Mouse (Mus musculus): ENCODE results near the gene Mrps23. TPM values are rescaled to one million over a fixed set of nuclear protein-coding genes. Genes with fewer than 3 reads are reported as not detected.
"Not testable (repeated sequence)": the region's sequence is repeated elsewhere in the genome, so short reads cannot be mapped to it uniquely, and the experiment has no call there.

Mrps23 gene
- polyA plus RNA-seq, 1 experiment from 2014 or later = 64.2 TPM

DNA sequence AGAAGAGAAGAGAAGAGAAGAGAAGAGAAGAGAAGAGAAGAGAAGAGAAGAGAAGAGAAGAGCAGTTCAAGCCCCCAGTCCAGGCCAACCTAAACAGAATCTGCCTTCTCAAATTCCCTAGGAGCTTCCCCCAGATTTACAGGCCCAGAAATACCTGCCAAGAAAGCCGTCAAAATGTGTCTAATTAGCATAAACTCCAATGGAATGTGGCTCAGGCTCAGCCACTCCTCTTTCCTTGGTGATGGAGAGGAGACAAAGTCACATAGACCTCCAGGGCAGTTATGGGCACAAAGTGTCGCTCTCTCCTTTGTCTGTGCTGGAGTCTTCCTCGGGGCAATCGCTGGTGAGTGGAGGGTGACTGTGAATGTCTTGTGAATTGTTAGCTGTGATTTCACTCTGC is 6.0 kb upstream of the Mrps23 start:
- H3K9me3 ChIP-seq = no peaks in the 10 kb centered on the region
- H3K27ac ChIP-seq (replicated peaks) = no peak overlapping the region
- H3K9ac ChIP-seq = no peak overlapping the region
- no peaks in the 10 kb centered on the region for H3K36me3 ChIP-seq
- peaks cover 19% of the 10 kb centered on the region for H3K27me3 ChIP-seq
- H3K4me3 ChIP-seq = no peak overlapping the region
- peaks cover 22% of the 10 kb centered on the region for H3K4me1 ChIP-seq (replicated peaks)
- ATAC-seq (ENCODE audit: low read depth) = no peak
- no peak overlapping the region for H3K4me2 ChIP-seq
- 21% methylated on average over 4 of the region's 4 CpGs for WGBS

DNA sequence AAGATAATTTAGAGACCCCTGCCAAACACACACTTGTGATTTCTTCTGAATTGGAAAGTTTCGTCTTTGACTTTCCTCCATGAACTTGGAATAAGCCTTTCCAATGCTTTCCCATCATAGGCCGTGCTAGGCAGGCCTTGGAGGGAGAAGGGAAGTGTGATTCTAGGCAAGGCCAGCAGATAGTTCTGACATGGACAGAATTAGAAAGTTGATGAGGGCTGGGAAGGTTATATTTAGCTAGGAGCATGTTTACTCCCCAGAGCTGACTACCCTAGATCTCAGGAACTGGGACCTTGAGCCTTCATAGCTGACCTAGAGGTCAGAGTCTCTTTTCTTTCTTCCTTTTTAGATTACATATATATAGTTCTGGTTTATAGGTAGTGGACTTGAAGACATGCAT is 3.0 kb upstream of the Mrps23 start:
- H3K4me3 ChIP-seq = no peak overlapping the region
- H3K4me1 ChIP-seq (replicated peaks) = peaks cover 32% of the 10 kb centered on the region
- WGBS = 77% methylated on average over 2 of the region's 2 CpGs
- H3K9me3 ChIP-seq = no peaks in the 10 kb centered on the region
- no peak overlapping the region for H3K9ac ChIP-seq
- no peak overlapping the region for H3K4me2 ChIP-seq
- ATAC-seq (ENCODE audit: low read depth) = no peak
- no peak overlapping the region for H3K27ac ChIP-seq (replicated peaks)
- H3K27me3 ChIP-seq = no peaks in the 10 kb centered on the region
- H3K36me3 ChIP-seq = no peaks in the 10 kb centered on the region

DNA sequence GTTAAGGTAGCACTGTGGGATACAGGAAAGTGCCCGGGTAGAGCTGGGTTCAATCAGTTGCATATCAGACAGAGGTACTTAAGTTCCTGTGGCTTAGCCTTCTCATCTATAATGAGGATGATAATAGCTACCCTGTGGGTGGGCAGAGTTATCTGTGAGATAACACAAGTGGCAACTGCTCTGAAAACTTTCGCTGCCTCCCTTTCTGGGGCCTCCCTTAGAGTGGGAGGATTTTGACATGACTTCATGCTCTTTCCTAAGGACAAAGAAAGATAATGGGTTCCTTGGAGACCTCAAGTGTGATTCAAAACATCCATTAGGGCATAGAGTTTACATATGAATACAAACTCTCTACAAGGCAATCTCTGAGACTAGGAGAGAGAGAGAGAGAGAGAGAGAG is 2.1 kb upstream of the Mrps23 start:
- Histone ChIP-seq H3K4me1 (replicated peaks) (peaks cover 34% of the 10 kb centered on the region), H3K4me2 (no peak overlapping the region), H3K9me3 (no peaks in the 10 kb centered on the region), H3K36me3 (0 out of 2 replicates have a peak, but pooled peaks cover 2% of the 10 kb centered on the region), H3K4me3 (no peak overlapping the region), H3K27me3 (no peaks in the 10 kb centered on the region), H3K9ac (no peak overlapping the region), H3K27ac (replicated peaks) (no peak overlapping the region)
- 14% methylated on average over 2 of the region's 2 CpGs for WGBS
- no peak for ATAC-seq (ENCODE audit: low read depth)

DNA sequence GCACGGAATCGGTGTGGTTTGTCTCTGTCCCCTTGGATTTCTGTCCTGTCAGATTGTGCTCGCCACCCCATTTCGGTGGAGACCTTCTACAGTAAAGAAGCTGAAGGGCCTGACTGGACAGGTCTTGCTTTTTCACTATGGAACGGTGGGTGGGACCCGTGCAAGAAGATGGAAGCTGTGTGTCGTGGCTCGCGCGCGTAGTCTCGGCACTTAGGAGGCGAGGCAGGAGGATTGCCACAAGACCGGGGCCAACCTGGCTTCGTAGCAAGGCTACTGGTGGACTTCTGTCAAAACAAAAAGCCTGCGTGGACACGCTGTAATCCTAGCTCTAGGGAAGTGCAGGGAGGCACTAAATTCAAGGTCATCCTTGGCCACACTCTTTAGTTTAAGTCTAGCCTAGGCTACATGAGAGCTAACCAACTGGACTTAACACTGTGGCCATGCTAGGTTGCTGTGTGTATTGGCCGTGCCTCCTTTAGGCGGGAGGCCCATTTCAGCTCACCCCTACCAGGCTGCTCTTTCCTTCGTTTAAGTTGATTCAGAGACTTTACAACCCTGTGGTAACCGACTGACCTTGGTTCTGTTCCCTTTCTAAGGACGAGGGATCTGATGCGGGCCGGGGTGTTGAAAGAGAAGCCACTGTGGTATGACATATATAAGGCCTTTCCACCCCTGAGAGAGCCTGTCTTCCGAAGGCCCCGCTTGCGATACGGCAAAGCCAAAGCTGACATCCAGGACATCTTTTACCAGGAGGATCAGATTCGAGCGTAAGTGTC is 593 bp downstream of the Mrps23 start:
- H3K4me1 ChIP-seq (replicated peaks) = peaks cover 27% of the 10 kb centered on the region
- peak overlapping the region; percentile 80 for H3K9ac ChIP-seq
- H3K4me2 ChIP-seq = peak overlapping the region; percentile 94
- 32% methylated on average over 30 of the region's 30 CpGs for WGBS
- peak overlapping the region; percentile 55 for H3K27ac ChIP-seq (replicated peaks)
- H3K9me3 ChIP-seq = no peaks in the 10 kb centered on the region
- no peaks in the 10 kb centered on the region for H3K27me3 ChIP-seq
- H3K4me3 ChIP-seq = peak overlapping the region; percentile 67
- peak; percentile 34 for ATAC-seq (ENCODE audit: low read depth)
- H3K36me3 ChIP-seq = peaks cover 27% of the 10 kb centered on the region

DNA sequence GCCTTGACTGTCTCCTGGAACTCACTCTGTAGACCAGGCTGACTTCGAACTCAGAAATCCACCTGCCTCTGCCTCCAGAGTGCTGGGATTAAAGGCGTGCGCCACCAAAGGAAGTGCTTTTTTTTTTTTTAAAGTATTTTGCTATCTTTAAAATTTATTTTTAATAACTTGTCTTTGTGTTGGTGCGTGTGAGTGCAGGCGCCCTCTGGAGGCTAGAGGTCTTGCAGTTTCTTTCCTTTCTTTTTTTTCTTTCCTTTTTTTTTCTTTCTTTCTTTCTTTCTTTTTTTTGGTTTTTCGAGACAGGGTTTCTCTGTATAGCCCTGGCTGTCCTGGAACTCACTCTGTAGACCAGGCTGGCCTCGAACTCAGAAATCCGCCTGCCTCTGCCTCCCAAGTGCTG is 2.4 kb downstream of the Mrps23 start:
- not testable (repeated sequence) for ATAC-seq (ENCODE audit: low read depth); H3K27me3 ChIP-seq; H3K9me3 ChIP-seq; H3K9ac ChIP-seq; H3K4me2 ChIP-seq; H3K27ac ChIP-seq (replicated peaks); H3K4me3 ChIP-seq
- Histone ChIP-seq H3K36me3 (peaks cover 45% of the 10 kb centered on the region), H3K4me1 (replicated peaks) (peaks cover 27% of the 10 kb centered on the region)
- 88% methylated on average over 8 of the region's 8 CpGs for WGBS

DNA sequence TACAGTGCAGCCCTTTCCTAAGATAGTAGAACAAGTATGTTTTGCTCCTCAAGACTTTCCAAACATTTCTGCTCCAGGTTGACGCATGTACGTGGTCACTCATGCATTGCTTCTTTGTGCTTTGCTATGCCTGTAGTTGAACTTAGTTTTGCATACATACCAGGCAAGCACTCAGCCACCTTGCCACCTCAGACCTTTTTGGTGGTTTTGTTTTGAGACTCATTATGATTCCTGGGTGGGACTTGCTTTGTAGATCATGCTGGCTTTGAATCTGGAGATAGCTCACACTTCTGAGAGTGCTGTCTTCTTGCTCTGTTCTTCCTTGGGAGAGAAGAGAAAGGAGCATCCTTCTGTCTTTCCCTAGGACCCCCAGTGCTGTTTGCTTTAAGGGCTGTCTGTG is 3.5 kb downstream of the Mrps23 start:
- peaks cover 53% of the 10 kb centered on the region for H3K36me3 ChIP-seq
- no peak overlapping the region for H3K9ac ChIP-seq
- H3K9me3 ChIP-seq = no peaks in the 10 kb centered on the region
- no peak overlapping the region for H3K27ac ChIP-seq (replicated peaks)
- no peak overlapping the region for H3K4me3 ChIP-seq
- H3K4me2 ChIP-seq = no peak overlapping the region
- peaks cover 27% of the 10 kb centered on the region for H3K4me1 ChIP-seq (replicated peaks)
- 95% methylated on average over 2 of the region's 2 CpGs for WGBS
- no peak for ATAC-seq (ENCODE audit: low read depth)
- no peaks in the 10 kb centered on the region for H3K27me3 ChIP-seq

DNA sequence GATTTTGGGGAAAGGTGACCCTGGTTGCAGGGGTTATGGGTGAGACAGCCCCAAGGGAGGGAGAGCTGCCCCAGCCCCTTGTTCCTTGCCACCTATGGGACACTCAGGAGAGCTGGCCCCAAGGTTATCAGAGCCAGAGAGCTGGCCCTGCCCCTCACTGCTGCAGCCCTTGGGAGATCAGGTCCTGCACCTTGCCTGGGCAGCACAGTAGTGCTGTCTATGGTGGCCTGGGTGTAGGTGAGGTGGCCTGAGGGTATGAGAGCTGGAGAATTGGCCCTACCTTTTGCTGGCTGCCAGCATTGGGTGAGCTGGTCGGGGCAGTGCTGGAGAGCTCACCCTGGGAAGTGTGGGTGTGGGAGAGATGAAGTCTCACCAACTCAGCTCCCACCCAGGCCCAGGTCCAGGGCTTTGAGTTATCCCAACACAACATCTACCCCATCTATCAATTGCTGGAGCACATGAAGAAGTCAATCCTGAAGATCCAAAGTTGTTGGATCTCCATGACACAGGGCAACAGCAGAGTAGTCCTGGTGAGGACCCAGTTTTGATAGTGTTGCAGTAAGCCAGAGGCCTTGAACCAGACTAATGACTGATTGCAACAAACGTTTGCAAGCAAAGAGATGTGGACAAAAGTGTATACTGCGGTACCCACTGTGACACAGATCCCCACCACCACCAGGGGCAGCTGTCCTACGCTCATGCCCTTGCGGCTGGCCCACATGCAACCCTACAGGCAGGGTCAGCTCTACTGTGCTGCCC is 7.8 kb downstream of the Mrps23 start:
- H3K36me3 ChIP-seq = peaks cover 52% of the 10 kb centered on the region
- no peak for ATAC-seq (ENCODE audit: low read depth)
- no peak overlapping the region for H3K4me3 ChIP-seq
- peaks cover 20% of the 10 kb centered on the region for H3K4me1 ChIP-seq (replicated peaks)
- H3K27ac ChIP-seq (replicated peaks) = no peak overlapping the region
- H3K4me2 ChIP-seq = no peak overlapping the region
- H3K9ac ChIP-seq = no peak overlapping the region
- H3K27me3 ChIP-seq = no peaks in the 10 kb centered on the region
- 88% methylated on average over 5 of the region's 5 CpGs for WGBS
- H3K9me3 ChIP-seq = no peaks in the 10 kb centered on the region

DNA sequence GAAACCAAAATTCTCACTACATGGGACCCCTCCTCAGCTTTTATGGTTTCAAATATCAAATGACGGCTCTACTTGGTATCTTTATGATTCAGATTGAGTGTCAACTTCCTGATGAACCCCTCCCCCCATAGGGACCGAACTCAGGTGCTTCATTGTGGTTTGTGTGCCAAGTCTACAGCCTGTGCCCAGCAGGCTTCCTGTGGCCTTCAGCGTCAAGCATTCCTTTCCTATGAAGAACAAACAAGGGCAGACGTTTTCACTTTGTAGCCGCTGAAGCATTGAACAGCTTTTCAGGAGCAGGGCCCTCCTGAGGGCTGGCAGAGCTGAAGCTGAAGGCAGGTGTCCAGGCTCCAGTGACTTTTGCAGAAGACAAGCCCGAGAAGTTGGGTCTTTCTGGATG is 9.6 kb downstream of the Mrps23 start:
- H3K36me3 ChIP-seq = peaks cover 37% of the 10 kb centered on the region
- no peak for ATAC-seq (ENCODE audit: low read depth)
- WGBS = 59% methylated on average over 6 of the region's 6 CpGs

DNA sequence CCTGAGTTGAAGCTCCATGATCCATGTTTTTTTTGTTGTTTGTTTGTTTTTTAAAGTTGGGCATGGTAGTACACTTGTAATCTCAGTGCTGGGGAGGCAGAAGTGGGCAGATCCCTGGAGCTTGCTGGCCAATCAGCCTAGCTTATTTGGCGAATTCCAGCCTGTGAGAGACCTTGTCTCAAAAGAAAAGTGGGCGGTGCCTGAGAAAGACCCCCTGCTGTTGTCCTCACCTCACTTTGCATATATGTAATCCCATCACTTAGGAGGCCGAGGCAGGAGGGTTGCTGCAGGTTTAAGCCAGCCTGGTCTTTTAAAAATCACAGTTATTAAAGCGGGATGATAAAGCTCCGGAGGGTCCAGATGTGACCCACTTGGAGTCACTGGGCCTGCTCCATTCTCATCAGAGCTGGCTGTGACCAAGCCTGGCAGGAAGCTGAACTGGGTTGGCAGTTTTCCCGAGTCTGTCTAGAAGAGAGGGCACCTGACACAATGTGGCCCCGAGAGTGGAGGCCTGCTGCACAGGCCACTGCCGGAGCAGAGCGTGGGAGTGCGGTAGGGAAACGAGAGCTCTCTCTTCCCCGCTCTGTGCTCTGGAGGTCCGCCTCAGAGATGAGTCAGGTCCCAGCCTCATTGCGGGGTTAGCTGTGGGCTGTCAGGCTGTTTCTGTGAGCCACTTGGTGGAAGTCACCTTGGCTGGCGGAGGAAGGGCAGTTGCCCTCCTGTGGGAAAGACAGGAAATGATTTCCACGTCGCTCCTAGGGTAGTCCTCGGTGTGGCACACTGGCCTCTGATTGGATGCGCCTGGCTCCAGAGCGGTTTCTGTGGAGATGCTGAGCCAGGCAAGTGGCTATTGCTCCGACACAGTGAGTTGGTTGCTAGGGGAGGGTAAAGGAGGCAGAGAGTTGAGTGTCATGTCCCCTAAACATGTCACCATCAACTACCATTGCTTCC is 11.0 kb downstream of the Mrps23 start:
- H3K9me3 ChIP-seq = no peaks in the 10 kb centered on the region
- H3K27me3 ChIP-seq = no peaks in the 10 kb centered on the region
- WGBS = 48% methylated on average over 21 of the region's 21 CpGs
- peak overlapping the region; percentile 45 for H3K4me2 ChIP-seq
- H3K27ac ChIP-seq (replicated peaks) = peak overlapping the region; percentile 76
- peaks cover 20% of the 10 kb centered on the region for H3K4me1 ChIP-seq (replicated peaks)
- peak overlapping the region; percentile 47 for H3K9ac ChIP-seq
- H3K4me3 ChIP-seq = no peak overlapping the region
- peak; percentile 79 for ATAC-seq (ENCODE audit: low read depth)
- peaks cover 23% of the 10 kb centered on the region for H3K36me3 ChIP-seq

More for the DNA sequence above, 9.6 kb downstream of the Mrps23 start:
- Histone ChIP-seq H3K4me2 (no peak overlapping the region), H3K9me3 (no peaks in the 10 kb centered on the region), H3K4me1 (replicated peaks) (peaks cover 20% of the 10 kb centered on the region), H3K9ac (no peak overlapping the region), H3K27me3 (no peaks in the 10 kb centered on the region), H3K27ac (replicated peaks) (no peak overlapping the region), H3K4me3 (no peak overlapping the region)

DNA sequence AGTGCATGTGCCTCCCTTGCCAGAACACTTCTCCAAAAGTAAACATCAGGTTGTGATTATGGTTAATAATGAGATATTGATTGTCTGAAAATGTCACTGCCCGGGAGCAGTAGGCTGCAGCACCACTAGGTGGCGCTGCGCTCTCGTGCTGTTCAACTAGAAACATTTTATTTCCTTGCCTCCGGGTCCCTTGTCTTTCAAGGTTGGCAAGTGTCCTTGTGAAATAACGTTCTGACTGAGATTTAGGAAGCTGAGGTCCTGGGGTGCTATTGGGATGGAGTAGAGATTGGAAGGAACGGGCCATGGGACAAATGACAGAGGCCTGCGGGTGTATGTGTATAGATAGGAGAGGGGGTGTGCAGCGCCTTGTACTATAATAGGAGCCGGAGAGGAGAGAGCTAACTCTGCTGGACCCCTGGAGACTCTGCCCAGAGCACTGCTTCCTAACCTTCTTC is 12.1 kb downstream of the Mrps23 start:
- peak overlapping the region; percentile 55 for H3K9ac ChIP-seq
- peaks cover 20% of the 10 kb centered on the region for H3K4me1 ChIP-seq (replicated peaks)
- WGBS = 10% methylated on average over 10 of the region's 10 CpGs
- peaks cover 12% of the 10 kb centered on the region for H3K36me3 ChIP-seq
- ATAC-seq (ENCODE audit: low read depth) = peak; percentile 32; the same call in 1 of the 2 replicates
- no peaks in the 10 kb centered on the region for H3K9me3 ChIP-seq
- peak overlapping the region; percentile 76 for H3K27ac ChIP-seq (replicated peaks)
- H3K4me2 ChIP-seq = peak overlapping the region; percentile 45
- no peaks in the 10 kb centered on the region for H3K27me3 ChIP-seq
- no peak overlapping the region for H3K4me3 ChIP-seq

DNA sequence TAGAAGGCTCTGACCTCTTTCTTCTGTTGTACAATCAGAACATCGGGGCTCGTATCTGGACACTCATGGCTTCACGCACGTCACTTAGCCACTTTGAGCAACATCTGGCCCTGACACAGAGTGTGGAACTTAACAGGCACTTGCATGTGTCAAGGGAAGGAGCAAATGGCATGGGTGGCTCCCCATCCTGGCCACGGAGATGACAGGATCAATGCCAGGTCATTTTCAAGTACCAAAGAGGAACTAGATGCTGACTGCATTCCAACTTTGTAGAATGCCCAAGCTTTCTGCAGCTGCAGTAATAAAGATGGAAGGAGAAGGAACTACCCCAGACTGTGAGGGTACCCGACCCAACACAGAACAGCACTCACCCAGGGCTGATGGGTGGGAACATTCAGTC is 14.0 kb downstream of the Mrps23 start:
- Histone ChIP-seq H3K9me3 (no peaks in the 10 kb centered on the region), H3K27me3 (no peaks in the 10 kb centered on the region), H3K36me3 (no peaks in the 10 kb centered on the region), H3K4me3 (no peak overlapping the region), H3K27ac (replicated peaks) (no peak overlapping the region), H3K4me1 (replicated peaks) (peaks cover 20% of the 10 kb centered on the region), H3K9ac (no peak overlapping the region), H3K4me2 (no peak overlapping the region)
- WGBS = 83% methylated on average over 6 of the region's 6 CpGs
- ATAC-seq (ENCODE audit: low read depth) = no peak

Measured in neural tube, embryonic 13.5 days (tissue).